Mouse (Mus musculus) MEL (cell line): ENCODE results near the gene Gm10670.
"Not testable (repeated sequence)": the region's sequence is repeated elsewhere in the genome, so short reads cannot be mapped to it uniquely, and the experiment has no call there.

Source experiments
- CTCF ChIP-seq, 3 experiments: IDR thresholded peaks in 2 of 3; conservative IDR thresholded peaks in 1 of 3; 2 replicates each; pipeline ENCODE4 v1.5.1; 2011 to 2012; ENCODE audit warnings: low read length in 3 of 3, low read depth in 2 of 3, mild to moderate bottlenecking in 2 of 3, improper control_type of control experiment in 1 of 3, inconsistent platforms in 1 of 3, mixed read lengths in 1 of 3, moderate library complexity in 1 of 3; ENCODE audit not compliant: control insufficient read depth in 1 of 3, insufficient read depth in 1 of 3, poor library complexity in 1 of 3, severe bottlenecking in 1 of 3
- ELF1 ChIP-seq: IDR thresholded peaks from 2 replicates; pipeline ENCODE4 v1.6.1; 2014; ENCODE audit warnings: low read depth, mild to moderate bottlenecking, inconsistent platforms, low read length, improper control_type of control experiment, moderate library complexity
- EP300 ChIP-seq, 2 experiments: IDR thresholded peaks; 2 replicates each; pipeline ENCODE4 v1.6.1; 2011; ENCODE audit warnings: improper control_type of control experiment in 2 of 2, low read length in 2 of 2, low read depth in 1 of 2, mild to moderate bottlenecking in 1 of 2
- GATA1 ChIP-seq: IDR thresholded peaks from 2 replicates; pipeline ENCODE4 v1.6.1; 2011; ENCODE audit warnings: low read depth, low read length, improper control_type of control experiment
- JUND ChIP-seq: IDR thresholded peaks from 2 replicates; pipeline ENCODE4 v1.6.1; 2011; ENCODE audit warnings: low read depth, mild to moderate bottlenecking, improper control_type of control experiment, low read length
- KAT2A ChIP-seq: conservative IDR thresholded peaks from 2 replicates; pipeline ENCODE4 v1.6.1; 2012; ENCODE audit warnings: low read depth, low read length, improper control_type of control experiment, inconsistent platforms
- MYC ChIP-seq: IDR thresholded peaks from 2 replicates; pipeline ENCODE4 v1.6.1; 2011; ENCODE audit warnings: low read depth, mild to moderate bottlenecking, low read length, improper control_type of control experiment, moderate library complexity
- NRF1 ChIP-seq: IDR thresholded peaks from 2 replicates; pipeline ENCODE4 v1.6.1; 2014; ENCODE audit warnings: low read depth, mild to moderate bottlenecking, inconsistent platforms, low read length, improper control_type of control experiment, moderate library complexity; ENCODE audit not compliant: poor library complexity, insufficient read depth, severe bottlenecking
- POLR2A ChIP-seq, 2 experiments: IDR thresholded peaks; 2 replicates each; pipeline ENCODE4 v1.6.1; 2011 to 2012; ENCODE audit warnings: low read length in 2 of 2, mild to moderate bottlenecking in 2 of 2, control low read depth in 1 of 2, improper control_type of control experiment in 1 of 2, low read depth in 1 of 2, moderate library complexity in 1 of 2; ENCODE audit not compliant: control insufficient read depth in 1 of 2, insufficient read depth in 1 of 2, poor library complexity in 1 of 2
- TAL1 ChIP-seq: IDR thresholded peaks from 2 replicates; pipeline ENCODE4 v1.6.1; 2012; ENCODE audit warnings: mild to moderate bottlenecking, inconsistent platforms, low read length, moderate library complexity, mixed read lengths

GRCm38 (mm10) chr7:20442493-20442892 is 32.2 kb downstream of the Gm10670 start, which contains the start of gene Vmn1r101:
- not testable (repeated sequence) for TF ChIP-seq CTCF (IDR thresholded peaks at IDR 0.05 in 2 of 3, conservative IDR thresholded peaks at IDR 0.05 in 1 of 3; ENCODE audit: control insufficient read depth in 1 of 3, insufficient read depth in 1 of 3, low read depth in 2 of 3, low read length in 3 of 3, poor library complexity in 1 of 3, severe bottlenecking in 1 of 3); EP300 (IDR thresholded peaks at IDR 0.05; ENCODE audit: low read depth in 1 of 2, low read length in 2 of 2); TAL1; MYC; JUND; GATA1; POLR2A (IDR thresholded peaks at IDR 0.05; ENCODE audit: control insufficient read depth in 1 of 2, insufficient read depth in 1 of 2, low read depth in 1 of 2, low read length in 2 of 2, poor library complexity in 1 of 2); NRF1; KAT2A; ELF1
